Mouse (Mus musculus) heart, embryonic 14.5 days (tissue): Measurements from ENCODE around the gene Enox1. TPM values are rescaled to one million over a fixed set of nuclear protein-coding genes. Genes with fewer than 3 reads are reported as not detected.
A peak's percentile ranks its signal among the peaks of the same experiment; 100 is the strongest.
"Not testable (repeated sequence)": the region's sequence is repeated elsewhere in the genome, so short reads cannot be mapped to it uniquely, and the experiment has no call there.

Experiments used
- ATAC-seq: fragments of 200-750 bp; cut with Nextera tagmentation; 2 replicates; pipeline ENCODE4 v1.8.0; 2017; ENCODE audit warnings: low read depth, moderate TSS enrichment; ENCODE audit not compliant: insufficient number of reproducible peaks, insufficient read depth, low FRiP score
- H3K27ac ChIP-seq, 2 experiments: fragments of 200-500 bp in 1 of 2; fragments of 300-500 bp in 1 of 2; sonication (generic) in 1 of 2; replicated peaks in 1 of 2; 2 replicates each; pipeline ENCODE4 v1.5.1; 2012 to 2014; ENCODE audit warnings: low read depth in 2 of 2, low read length in 2 of 2, control low read depth in 1 of 2, mild to moderate bottlenecking in 1 of 2, mixed read lengths in 1 of 2; ENCODE audit not compliant: control insufficient read depth in 1 of 2, insufficient read depth in 1 of 2
- H3K27me3 ChIP-seq: fragments of 300-500 bp; sonication (generic); 2 replicates; pipeline ENCODE4 v1.6.1; 2014; ENCODE audit warnings: mild to moderate bottlenecking, low read length, control low read depth; ENCODE audit not compliant: control insufficient read depth, insufficient read depth
- H3K36me3 ChIP-seq: fragments of 300-500 bp; sonication (generic); 2 replicates; pipeline ENCODE4 v1.6.1; 2014; ENCODE audit warnings: mild to moderate bottlenecking, control low read depth, low read length, mixed read lengths; ENCODE audit not compliant: control insufficient read depth, insufficient read depth
- H3K4me1 ChIP-seq, 2 experiments: fragments of 200-500 bp in 1 of 2; fragments of 300-500 bp in 1 of 2; sonication (generic) in 1 of 2; 2 replicates each; pipeline ENCODE4 v1.6.1; 2012 to 2014; ENCODE audit warnings: low read length in 2 of 2, control low read depth in 1 of 2, mixed read lengths in 1 of 2; ENCODE audit not compliant: control insufficient read depth in 2 of 2, insufficient read depth in 2 of 2
- H3K4me2 ChIP-seq: fragments of 300-500 bp; sonication (generic); 2 replicates; pipeline ENCODE4 v1.6.1; 2014; ENCODE audit warnings: mild to moderate bottlenecking, low read length
- H3K4me3 ChIP-seq, 2 experiments: fragments of 200-500 bp in 1 of 2; fragments of 300-500 bp in 1 of 2; sonication (generic) in 1 of 2; 2 replicates each; pipeline ENCODE4 v1.5.1; 2012 to 2014; ENCODE audit warnings: low read length in 2 of 2, mild to moderate bottlenecking in 2 of 2, control low read depth in 1 of 2, low read depth in 1 of 2, moderate library complexity in 1 of 2; ENCODE audit not compliant: control insufficient read depth in 1 of 2, insufficient read depth in 1 of 2
- H3K9ac ChIP-seq: fragments of 300-500 bp; sonication (generic); 2 replicates; pipeline ENCODE4 v1.6.1; 2014; ENCODE audit warnings: mild to moderate bottlenecking, low read length
- H3K9me3 ChIP-seq: fragments of 300-500 bp; sonication (generic); 2 replicates; pipeline ENCODE4 v1.6.1; 2016; ENCODE audit warnings: low read length, control low read depth; ENCODE audit not compliant: control insufficient read depth
- WGBS: fragments of 180-500 bp; shearing (Covaris S2); extraction: QIAGEN DNeasy Blood & Tissue Kit; methylation state at CpG from one replicate; pipeline ENCODE4 v1.1.7; 2014; 5-methylcytosine and 5-hydroxymethylcytosine counted together
- polyA plus RNA-seq: library from polyadenylated mRNA; unstranded; fragments of >200 nt; fragmentation: Nextera tagmentation; extraction: Ambion mirVana; gene quantifications from 2 replicates; pipeline ENCODE4 v1.2.1, GENCODE M21; 2014

Enox1 gene
- polyA plus RNA-seq: 2.0 and 2.2 TPM in 2 replicates

DNA sequence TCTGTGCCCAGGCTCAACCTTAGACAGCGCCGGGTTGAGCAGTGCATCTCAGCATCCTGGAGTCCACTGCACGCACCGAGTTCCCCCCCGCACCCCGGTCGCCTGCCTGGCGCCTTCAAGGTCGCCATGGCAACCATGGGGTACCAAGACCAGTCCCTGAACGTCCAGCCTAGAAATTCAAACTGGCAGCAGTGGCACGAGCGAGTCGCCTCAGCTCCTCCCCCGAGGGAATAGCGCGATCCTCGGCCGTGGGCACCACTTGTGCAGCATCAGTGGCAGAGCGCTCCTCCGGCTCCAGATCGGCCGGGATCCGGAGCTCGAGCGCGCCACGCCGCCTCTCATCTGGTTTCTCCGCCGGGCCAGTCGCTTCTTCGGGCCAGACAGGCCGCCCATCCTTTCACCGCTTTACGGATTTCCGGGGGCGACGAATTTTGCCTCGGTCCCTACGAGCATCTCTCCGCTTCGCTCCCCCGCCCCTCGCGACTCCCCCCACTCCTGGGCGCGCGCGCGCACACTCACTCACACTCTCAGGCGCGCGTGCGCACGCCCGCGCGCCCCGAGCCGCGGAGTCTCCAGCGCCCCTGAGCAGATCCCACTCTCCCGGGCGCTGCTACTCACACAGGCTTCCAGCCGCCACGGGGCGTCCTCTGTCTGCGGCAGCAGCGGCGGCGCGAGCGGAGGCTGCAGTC is at the start of gene Enox1:
Gene Enox1 (plus strand): TSS at position 542 of the 689 bp plus-strand sequence.
- peak; percentile 68 for ATAC-seq
- Histone ChIP-seq H3K27ac (no peak within 1 kb of the TSS), H3K9me3 (no peaks in the 10 kb centered on the region), H3K4me2 (peak within 1 kb of the TSS; percentile 100), H3K27me3 (peaks cover 30% of the 10 kb centered on the region), H3K4me3 (peak within 1 kb of the TSS; percentile 74 to 76), H3K36me3 (no peaks in the 10 kb centered on the region), H3K9ac (peak within 1 kb of the TSS; percentile 73), H3K4me1 (peaks cover 0 to 7% of the 10 kb centered on the region in 2 experiments; a peak in 2 of 4 replicates)
- WGBS: under 1% methylated on average over 73 of the region's 73 CpGs

DNA sequence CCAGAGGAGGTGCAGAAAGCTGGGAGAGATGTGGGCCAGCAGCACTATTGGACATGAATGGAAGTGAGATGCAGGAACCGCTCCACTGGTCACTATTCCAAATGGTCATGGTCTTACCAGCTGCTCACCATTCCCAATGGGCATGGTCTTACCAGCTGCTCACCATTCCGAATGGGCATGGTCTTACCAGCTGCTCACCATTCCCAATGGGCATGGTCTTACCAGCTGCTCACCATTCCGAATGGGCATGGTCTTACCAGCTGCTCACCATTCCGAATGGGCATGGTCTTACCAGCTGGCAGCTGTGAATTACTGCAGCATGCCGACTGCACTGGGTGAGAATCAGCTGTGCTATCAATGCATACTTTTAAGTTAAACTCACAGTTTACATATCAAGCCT is 45.9 kb upstream of the Enox1 start:
- H3K4me1 ChIP-seq: not testable (repeated sequence)

DNA sequence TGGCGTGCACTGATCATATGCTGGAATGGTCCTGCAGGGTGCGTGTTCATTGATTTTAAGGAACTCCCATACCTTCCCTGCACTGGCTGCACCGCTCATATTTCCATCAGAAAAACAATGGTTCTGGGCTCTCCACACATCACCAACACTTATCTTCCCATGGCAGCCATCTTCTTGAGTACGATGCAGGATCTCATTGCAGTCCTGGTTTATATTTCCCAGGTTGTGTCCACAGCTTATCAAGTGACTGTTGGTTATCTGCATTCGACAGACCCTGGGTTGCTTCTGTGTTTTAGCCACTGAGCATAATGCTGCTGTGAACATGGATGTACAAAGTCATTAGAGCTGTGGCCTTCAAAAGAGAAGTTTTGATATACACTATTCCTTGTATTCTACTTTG is 26.0 kb upstream of the Enox1 start:
- Histone ChIP-seq H3K27ac (no peak overlapping the region), H3K27me3 (no peaks in the 10 kb centered on the region), H3K4me2 (no peak overlapping the region), H3K4me3 (no peak overlapping the region), H3K9me3 (no peaks in the 10 kb centered on the region), H3K36me3 (no peaks in the 10 kb centered on the region), H3K4me1 (peaks cover 4 to 8% of the 10 kb centered on the region in 2 experiments), H3K9ac (no peak overlapping the region)
- ATAC-seq: no peak
- 82% methylated on average over 5 of the region's 5 CpGs for WGBS

More for the DNA sequence above, 45.9 kb upstream of the Enox1 start:
- H3K9ac ChIP-seq, ATAC-seq, H3K36me3 ChIP-seq, H3K9me3 ChIP-seq, H3K27ac ChIP-seq, H3K4me2 ChIP-seq, H3K4me3 ChIP-seq, H3K27me3 ChIP-seq: not testable (repeated sequence)
- 84% methylated on average over 5 of the region's 5 CpGs for WGBS

DNA sequence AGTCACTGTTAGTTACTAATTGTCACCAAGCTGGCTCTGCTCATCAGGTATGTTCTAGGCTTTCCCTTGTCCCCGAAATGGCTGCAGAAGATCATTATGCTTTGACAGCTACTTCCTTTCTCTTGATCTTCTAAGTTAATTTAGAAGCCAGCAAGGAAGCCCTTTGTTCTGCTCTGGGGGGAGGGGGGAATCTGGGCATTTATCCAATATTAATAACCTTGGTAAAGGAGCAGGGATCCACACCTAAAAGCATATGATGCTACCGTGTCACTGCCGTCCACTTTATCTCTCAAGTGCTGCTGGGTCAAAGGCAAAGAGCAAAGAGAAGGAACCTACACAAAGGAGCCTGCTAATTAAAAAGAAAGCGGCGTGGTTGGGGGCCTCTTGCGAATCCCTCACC is 19.6 kb upstream of the Enox1 start:
- ATAC-seq: no peak
- Histone ChIP-seq H3K36me3 (no peaks in the 10 kb centered on the region), H3K9ac (no peak overlapping the region), H3K27ac (no peak overlapping the region), H3K27me3 (no peaks in the 10 kb centered on the region), H3K4me3 (no peak overlapping the region), H3K4me2 (no peak overlapping the region), H3K4me1 (peaks cover 7 to 15% of the 10 kb centered on the region in 2 experiments), H3K9me3 (no peaks in the 10 kb centered on the region)
- WGBS: 48% methylated on average over 6 of the region's 6 CpGs

DNA sequence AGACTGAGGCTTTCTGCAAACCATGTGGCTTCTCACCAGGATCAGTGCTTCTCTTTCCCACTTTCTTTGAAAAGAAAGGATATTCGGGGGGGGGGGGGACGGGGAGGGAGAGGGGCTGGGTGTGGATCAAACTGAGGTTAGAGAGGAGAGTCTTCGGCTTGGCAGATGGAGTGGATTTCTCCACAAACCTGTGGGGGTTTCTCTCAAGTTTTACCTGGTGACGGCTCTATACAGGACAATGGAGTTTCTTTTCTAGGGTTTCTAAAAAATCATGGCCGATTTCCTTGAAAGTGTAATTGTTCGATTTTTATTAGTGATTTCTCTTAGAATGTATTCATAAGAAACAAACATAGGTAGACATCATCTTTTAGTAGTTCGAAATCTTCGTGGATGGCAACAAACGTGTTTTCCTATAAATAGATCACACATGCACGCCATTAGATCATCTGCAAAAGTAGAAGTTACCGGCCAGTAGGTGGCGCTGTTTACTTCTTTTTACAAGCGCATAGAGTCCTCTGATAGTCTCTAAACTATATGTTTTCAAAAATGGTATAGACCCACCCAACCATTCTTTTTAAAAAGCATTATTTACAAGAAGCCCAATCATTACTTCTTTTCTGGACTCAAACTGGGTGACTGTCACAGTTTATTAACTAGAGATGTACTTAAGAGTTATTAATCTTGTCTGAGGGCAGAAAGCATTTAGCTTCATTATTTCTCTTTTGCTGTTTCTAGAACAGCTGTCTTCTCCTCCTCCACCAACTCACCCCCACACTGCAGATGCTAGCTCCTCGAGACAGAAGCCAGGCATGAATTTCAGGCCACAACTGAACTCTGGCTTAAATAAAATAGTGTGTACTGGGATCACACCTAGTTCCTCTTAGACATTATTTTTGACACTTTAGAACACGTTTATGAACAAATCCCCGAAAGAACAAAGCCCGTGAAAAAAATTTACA is 15.0 kb upstream of the Enox1 start:
- peak overlapping the region; percentile 22; the same call in 1 of the 2 replicates for H3K4me2 ChIP-seq
- peaks cover 4 to 19% of the 10 kb centered on the region in 2 experiments; a peak in 2 of 4 replicates for H3K4me1 ChIP-seq
- H3K9me3 ChIP-seq: no peaks in the 10 kb centered on the region
- H3K36me3 ChIP-seq: no peaks in the 10 kb centered on the region
- H3K4me3 ChIP-seq: no peak overlapping the region
- H3K27ac ChIP-seq: no peak overlapping the region
- WGBS: 25% methylated on average over 16 of the region's 17 CpGs
- no peaks in the 10 kb centered on the region for H3K27me3 ChIP-seq
- H3K9ac ChIP-seq: no peak overlapping the region
- no peak for ATAC-seq

DNA sequence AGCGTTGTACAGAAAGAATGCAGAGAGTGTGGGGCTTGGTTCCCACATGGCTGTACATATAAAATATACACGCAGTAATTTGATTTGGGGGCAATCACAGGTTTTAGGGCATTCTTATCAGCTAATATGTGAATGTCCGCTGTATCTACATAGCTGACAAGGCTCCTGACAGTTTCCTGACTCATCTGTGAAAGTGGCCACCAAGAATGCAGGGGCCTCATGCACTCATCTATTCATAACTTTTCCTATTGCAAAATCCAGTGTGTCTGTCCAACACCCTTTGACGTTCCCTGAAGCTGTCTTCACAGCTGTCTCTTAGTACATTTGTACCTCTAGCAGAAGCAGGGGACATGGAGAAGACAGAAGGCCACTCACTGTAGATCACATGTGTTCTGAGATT is 11.5 kb upstream of the Enox1 start:
- ATAC-seq: no peak
- 14% methylated on average over 4 of the region's 4 CpGs for WGBS
- Histone ChIP-seq H3K9ac (no peak overlapping the region), H3K4me3 (no peak overlapping the region), H3K27ac (peak overlapping the region in 1 of 2 experiments; percentile 19; a peak in 1 of 4 replicates), H3K4me1 (peaks cover 3 to 15% of the 10 kb centered on the region in 2 experiments; a peak in 2 of 4 replicates), H3K4me2 (0 out of 2 replicates have a peak overlapping the region, but pooled peaks have one; percentile 1), H3K36me3 (no peaks in the 10 kb centered on the region), H3K27me3 (no peaks in the 10 kb centered on the region), H3K9me3 (no peaks in the 10 kb centered on the region)

DNA sequence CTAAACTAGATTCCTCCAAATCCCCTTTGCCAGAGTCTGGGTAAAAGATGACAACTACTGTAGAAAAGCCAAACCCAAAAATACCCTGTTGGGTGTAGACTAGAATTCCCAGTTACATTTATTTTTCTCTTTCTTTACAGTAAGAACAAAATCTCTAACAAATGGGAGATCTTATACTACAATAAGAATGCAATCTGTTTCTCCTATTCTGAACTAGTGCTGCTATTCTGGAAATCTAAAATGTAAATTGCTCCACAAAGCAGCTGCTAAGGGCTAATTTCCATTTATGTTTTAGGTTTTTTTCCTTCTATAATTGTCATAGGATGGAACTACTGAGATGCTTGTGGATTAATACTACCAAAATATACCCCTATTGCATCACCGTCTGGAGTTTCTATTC is 8.9 kb upstream of the Enox1 start:
- no peak overlapping the region for H3K9ac ChIP-seq
- H3K27me3 ChIP-seq: no peaks in the 10 kb centered on the region
- 89% methylated on average over 1 of the region's 1 CpGs for WGBS
- H3K9me3 ChIP-seq: no peaks in the 10 kb centered on the region
- H3K27ac ChIP-seq: no peak overlapping the region
- ATAC-seq: no peak
- no peaks in the 10 kb centered on the region for H3K36me3 ChIP-seq
- no peak overlapping the region for H3K4me2 ChIP-seq
- peaks cover 3 to 15% of the 10 kb centered on the region in 2 experiments; a peak in 2 of 4 replicates for H3K4me1 ChIP-seq
- no peak overlapping the region for H3K4me3 ChIP-seq
